Mouse (Mus musculus) ES-Bruce4 (cell line): Measurements from ENCODE around the gene Abca2. TPM values are rescaled to one million over a fixed set of nuclear protein-coding genes. Genes with fewer than 3 reads are reported as not detected.

Experiments used
- H3K27ac ChIP-seq: 2 replicates; pipeline ENCODE4 v1.5.1; 2012; ENCODE audit warnings: low read length, inconsistent platforms; ENCODE audit not compliant: insufficient read depth
- H3K27me3 ChIP-seq: 2 replicates; pipeline ENCODE4 v1.6.1; 2012; ENCODE audit warnings: mild to moderate bottlenecking, low read length, inconsistent platforms; ENCODE audit not compliant: control insufficient read depth, poor library complexity, insufficient read depth, severe bottlenecking
- H3K36me3 ChIP-seq: 2 replicates; pipeline ENCODE4 v1.6.1; 2012; ENCODE audit warnings: inconsistent platforms, mild to moderate bottlenecking, low read length, moderate library complexity; ENCODE audit not compliant: control insufficient read depth, poor library complexity, insufficient read depth, severe bottlenecking
- H3K4me1 ChIP-seq: one replicate; pipeline ENCODE4 v1.8.1; 2011; ENCODE audit warnings: low read length; ENCODE audit not compliant: control insufficient read depth, insufficient read depth
- H3K4me3 ChIP-seq: 2 replicates; pipeline ENCODE4 v1.5.1; 2011; ENCODE audit warnings: low read depth, mild to moderate bottlenecking, low read length
- H3K9ac ChIP-seq: 2 replicates; pipeline ENCODE4 v1.6.1; 2012; ENCODE audit warnings: low read depth, mild to moderate bottlenecking, inconsistent platforms; ENCODE audit not compliant: poor library complexity, severe bottlenecking
- H3K9me3 ChIP-seq: replicated peaks from 2 replicates; pipeline ENCODE4 v1.6.1; 2012; ENCODE audit warnings: mild to moderate bottlenecking, low read length, inconsistent platforms; ENCODE audit not compliant: control insufficient read depth, poor library complexity, insufficient read depth, severe bottlenecking
- CTCF ChIP-seq: IDR thresholded peaks from one replicate; pipeline ENCODE4 v1.8.1; 2011; ENCODE audit warnings: low read depth, low read length
- EP300 ChIP-seq: IDR thresholded peaks from 2 replicates; pipeline ENCODE4 v1.6.1; 2011; ENCODE audit warnings: low read depth, low read length; ENCODE audit not compliant: insufficient read depth
- POLR2A ChIP-seq: IDR thresholded peaks from one replicate; pipeline ENCODE4 v1.8.1; 2011; ENCODE audit warnings: low read length; ENCODE audit not compliant: insufficient read depth
- polyA plus RNA-seq: library from polyadenylated mRNA; stranded (reverse); fragments of >200 nt; gene quantifications from 2 replicates; pipeline ENCODE4 v1.2.4, GENCODE M21; 2011; ENCODE audit warnings: low read depth; ENCODE audit not compliant: missing spikeins, insufficient read depth, insufficient read length

The Abca2 gene
- polyA plus RNA-seq, 1 experiment, result 14.2 TPM

DNA sequence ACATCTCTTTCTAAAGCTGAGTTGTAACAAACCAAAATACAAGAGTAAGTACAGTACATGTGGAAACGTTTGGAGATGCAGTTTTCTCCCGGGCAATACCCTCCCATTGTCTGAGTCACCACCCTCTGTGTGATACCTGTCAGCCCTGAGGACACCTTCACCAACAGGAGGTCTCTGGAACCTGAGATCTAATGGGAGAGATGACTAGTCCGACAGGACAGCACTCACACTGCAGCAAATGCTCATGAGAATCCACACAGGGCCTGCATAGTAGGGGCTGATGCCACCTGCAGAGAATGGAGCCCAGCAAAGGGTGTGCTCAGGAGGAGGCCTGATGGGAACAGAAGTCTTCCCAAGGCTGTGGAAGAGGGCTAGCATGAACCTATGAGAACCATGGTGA, 32.9 kb downstream of the Abca2 start:
- peaks cover 3% of the 10 kb centered on the region for H3K4me1 ChIP-seq
- H3K27ac ChIP-seq, result no peak overlapping the region
- H3K27me3 ChIP-seq, result no peaks in the 10 kb centered on the region
- no peaks in the 10 kb centered on the region for H3K9me3 ChIP-seq
- no peaks in the 10 kb centered on the region for H3K36me3 ChIP-seq
- no peak for TF ChIP-seq POLR2A
- no peak for TF ChIP-seq EP300
- TF ChIP-seq CTCF, result no peak
- no peak overlapping the region; the same call in 1 of the 2 replicates for H3K4me3 ChIP-seq
- H3K9ac ChIP-seq, result no peak overlapping the region

DNA sequence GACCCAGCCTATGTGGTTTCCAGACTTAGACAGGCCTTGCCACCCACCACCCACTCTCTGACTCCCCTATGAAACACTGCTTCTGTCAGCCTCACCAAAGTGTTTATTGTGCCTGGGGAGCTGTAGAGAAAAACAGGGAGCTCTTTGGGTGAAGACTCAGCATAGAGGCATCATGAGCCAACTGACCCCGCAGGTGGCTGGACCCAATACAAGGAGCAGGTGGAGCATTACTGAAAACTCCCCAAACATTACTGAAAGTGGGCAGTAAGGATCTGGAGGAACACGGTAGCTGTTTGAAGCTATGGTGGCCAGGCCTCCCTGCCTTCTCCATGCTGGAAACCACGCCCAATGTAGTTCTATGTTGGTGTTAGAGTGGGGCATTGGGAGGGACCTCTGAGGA, 35.1 kb downstream of the Abca2 start:
- Histone ChIP-seq H3K27me3 (no peaks in the 10 kb centered on the region), H3K9me3 (no peaks in the 10 kb centered on the region), H3K9ac (no peak overlapping the region), H3K36me3 (no peaks in the 10 kb centered on the region), H3K4me1 (peaks cover 2% of the 10 kb centered on the region), H3K27ac (no peak overlapping the region), H3K4me3 (no peak overlapping the region)
- TF ChIP-seq POLR2A (no peak), EP300 (no peak), CTCF (no peak)

DNA sequence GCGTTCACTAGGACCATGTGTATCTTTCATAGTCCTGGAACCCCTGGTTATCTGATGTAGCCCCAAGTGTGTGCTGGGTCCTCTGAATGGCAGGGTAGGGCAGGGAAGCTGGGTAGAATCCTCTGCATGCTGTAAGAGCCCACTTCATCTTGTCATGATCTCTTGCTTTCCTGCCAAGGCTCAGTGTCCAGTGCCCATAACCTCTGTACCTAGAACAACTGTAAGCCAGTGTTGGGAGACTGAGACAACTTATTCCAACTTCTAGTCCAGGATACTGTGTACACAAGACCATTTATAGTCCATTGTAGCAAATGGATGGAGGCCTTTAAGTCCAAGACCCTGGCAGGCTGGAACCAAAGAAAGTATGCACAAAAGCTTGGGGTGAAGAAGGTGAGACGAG, 36.8 kb downstream of the Abca2 start:
- Histone ChIP-seq H3K4me3 (no peak overlapping the region), H3K4me1 (peaks cover 2% of the 10 kb centered on the region), H3K36me3 (no peaks in the 10 kb centered on the region), H3K9me3 (no peaks in the 10 kb centered on the region), H3K27me3 (no peaks in the 10 kb centered on the region), H3K9ac (no peak overlapping the region), H3K27ac (no peak overlapping the region)
- no peak for TF ChIP-seq POLR2A
- TF ChIP-seq EP300, result no peak
- TF ChIP-seq CTCF, result no peak

DNA sequence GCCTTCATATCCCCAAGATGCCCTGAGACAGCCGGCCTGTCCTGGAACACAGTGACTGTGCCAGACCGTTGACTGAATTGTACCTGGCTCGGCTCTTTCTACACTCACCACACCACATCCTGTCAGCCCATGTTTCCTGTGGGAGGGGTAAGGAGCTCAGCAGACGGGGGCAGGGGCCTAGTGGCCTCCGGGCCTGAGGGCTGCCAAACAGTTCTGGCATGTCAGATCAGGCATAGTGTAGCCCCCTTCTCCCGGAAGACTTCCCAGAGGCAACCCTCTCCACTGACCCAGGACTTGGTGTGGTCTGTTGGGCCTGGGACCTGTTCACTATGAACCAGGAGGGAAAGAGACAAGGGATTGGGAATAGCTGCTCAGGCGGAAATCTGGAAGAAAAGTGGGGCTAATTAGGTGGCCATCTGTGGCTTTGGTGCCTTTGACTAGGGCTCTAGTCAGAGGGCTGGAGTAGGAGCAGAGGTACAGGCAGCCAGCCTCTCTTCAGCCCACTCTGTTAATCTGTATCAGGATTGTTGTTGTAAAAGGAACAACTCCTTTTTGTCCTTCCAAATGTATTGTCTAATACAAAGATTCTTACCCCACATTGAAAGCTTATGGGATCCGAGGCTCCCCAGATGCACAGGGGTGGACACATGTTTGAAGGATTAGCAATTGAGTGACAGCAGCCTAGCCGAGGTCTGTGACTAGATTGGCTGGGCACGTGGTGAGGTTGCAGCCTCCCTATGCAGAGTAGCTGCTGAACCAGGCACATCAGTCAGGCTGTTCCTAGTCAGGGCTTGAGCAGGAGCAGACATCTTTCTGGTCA, 37.5 kb downstream of the Abca2 start:
- H3K9ac ChIP-seq, result no peak overlapping the region
- TF ChIP-seq CTCF (no peak), EP300 (no peak), POLR2A (no peak)
- no peaks in the 10 kb centered on the region for H3K36me3 ChIP-seq
- no peak overlapping the region for H3K27ac ChIP-seq
- H3K4me1 ChIP-seq, result peaks cover 2% of the 10 kb centered on the region
- no peaks in the 10 kb centered on the region for H3K9me3 ChIP-seq
- H3K27me3 ChIP-seq, result no peaks in the 10 kb centered on the region
- H3K4me3 ChIP-seq, result no peak overlapping the region

DNA sequence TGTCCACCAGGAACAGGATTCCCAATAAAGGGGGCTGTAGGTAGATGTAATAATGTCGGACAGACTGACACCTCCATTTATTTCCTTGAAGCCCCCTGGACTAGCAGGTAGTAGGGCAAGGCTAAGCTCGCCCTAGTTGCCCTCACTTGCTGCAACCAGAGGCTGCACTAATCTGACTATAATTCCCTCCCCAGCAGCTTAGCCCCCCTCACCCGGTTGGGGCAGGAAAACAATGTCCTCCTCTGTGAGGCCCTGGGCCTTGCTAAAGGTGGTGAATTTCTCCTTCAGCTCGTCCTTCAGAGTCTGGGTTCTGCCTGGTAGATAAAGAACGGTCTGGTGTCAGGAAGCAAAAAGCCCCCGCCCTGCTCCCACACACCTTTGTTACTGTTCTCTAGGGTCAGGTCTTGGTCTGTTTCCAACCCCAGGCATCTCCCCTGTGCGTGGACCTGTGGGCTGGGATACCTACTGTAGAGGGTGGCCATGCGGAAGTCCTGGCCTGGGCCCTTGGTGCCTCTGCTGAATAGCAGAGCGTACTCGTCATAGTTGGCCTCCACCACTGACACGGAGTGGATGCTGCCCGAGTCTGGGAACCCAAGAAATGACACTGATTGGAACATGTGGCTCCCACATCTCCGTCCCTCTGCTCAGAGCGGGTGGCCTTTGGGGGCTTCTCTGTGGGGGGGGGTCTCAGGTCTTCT, 39.3 kb downstream of the Abca2 start:
- Histone ChIP-seq H3K27ac (no peak overlapping the region), H3K9me3 (no peaks in the 10 kb centered on the region), H3K27me3 (no peaks in the 10 kb centered on the region), H3K9ac (no peak overlapping the region), H3K36me3 (no peaks in the 10 kb centered on the region), H3K4me3 (no peak overlapping the region), H3K4me1 (no peaks in the 10 kb centered on the region)
- no peak for TF ChIP-seq CTCF
- no peak for TF ChIP-seq POLR2A
- no peak for TF ChIP-seq EP300
